Mouse (Mus musculus) midbrain, embryonic 14.5 days (tissue): ENCODE measurements at regions not wholly inside any gene's neighbourhood (a gene's known extent, or its start where the extent isn't known, plus 50 kb on each side); places are given as distances from the start of the nearest gene placed in this dataset.

ENCODE experiments used
- ATAC-seq: fragments of 200-750 bp; cut with Nextera tagmentation; 2 replicates; pipeline ENCODE4 v1.8.0; 2017; ENCODE audit warnings: moderate number of reproducible peaks, moderate library complexity; ENCODE audit not compliant: low FRiP score, low TSS enrichment
- DNase-seq: peaks from one replicate; pipeline ENCODE4 v3.0.0-alpha.2; 2015
- H3K27ac ChIP-seq: fragments of 300-500 bp; sonication (generic); replicated peaks from 2 replicates; pipeline ENCODE4 v1.5.1; 2014; ENCODE audit warnings: mild to moderate bottlenecking, low read depth, low read length, moderate library complexity
- H3K27me3 ChIP-seq: fragments of 300-500 bp; sonication (generic); 2 replicates; pipeline ENCODE4 v1.6.1; 2014; ENCODE audit warnings: low read length, control low read depth, mixed read lengths; ENCODE audit not compliant: control insufficient read depth, insufficient read depth
- H3K36me3 ChIP-seq: fragments of 300-500 bp; sonication (generic); 2 replicates; pipeline ENCODE4 v1.6.1; 2014; ENCODE audit warnings: low read length, control low read depth; ENCODE audit not compliant: control insufficient read depth, insufficient read depth
- H3K4me1 ChIP-seq: fragments of 300-500 bp; sonication (generic); 2 replicates; pipeline ENCODE4 v1.6.1; 2014; ENCODE audit warnings: mild to moderate bottlenecking, antibody characterized with exemption, low read length, control low read depth; ENCODE audit not compliant: control insufficient read depth, insufficient read depth
- H3K4me2 ChIP-seq: fragments of 300-500 bp; sonication (generic); 2 replicates; pipeline ENCODE4 v1.6.1; 2014; ENCODE audit warnings: mild to moderate bottlenecking, low read length, moderate library complexity
- H3K4me3 ChIP-seq: fragments of 300-500 bp; sonication (generic); replicated peaks from 2 replicates; pipeline ENCODE4 v1.5.1; 2014; ENCODE audit warnings: low read depth, low read length
- H3K9ac ChIP-seq: fragments of 300-500 bp; sonication (generic); replicated peaks from 2 replicates; pipeline ENCODE4 v1.6.1; 2014; ENCODE audit warnings: mild to moderate bottlenecking, low read length, moderate library complexity
- H3K9me3 ChIP-seq: fragments of 300-500 bp; sonication (generic); 2 replicates; pipeline ENCODE4 v1.6.1; 2016; ENCODE audit warnings: low read length, control low read depth, mixed read lengths; ENCODE audit not compliant: control insufficient read depth
- WGBS: fragments of 180-500 bp; shearing (Covaris S2); extraction: QIAGEN DNeasy Blood & Tissue Kit; methylation state at CpG from one replicate; pipeline ENCODE4 v1.1.7; 2014; 5-methylcytosine and 5-hydroxymethylcytosine counted together

DNA sequence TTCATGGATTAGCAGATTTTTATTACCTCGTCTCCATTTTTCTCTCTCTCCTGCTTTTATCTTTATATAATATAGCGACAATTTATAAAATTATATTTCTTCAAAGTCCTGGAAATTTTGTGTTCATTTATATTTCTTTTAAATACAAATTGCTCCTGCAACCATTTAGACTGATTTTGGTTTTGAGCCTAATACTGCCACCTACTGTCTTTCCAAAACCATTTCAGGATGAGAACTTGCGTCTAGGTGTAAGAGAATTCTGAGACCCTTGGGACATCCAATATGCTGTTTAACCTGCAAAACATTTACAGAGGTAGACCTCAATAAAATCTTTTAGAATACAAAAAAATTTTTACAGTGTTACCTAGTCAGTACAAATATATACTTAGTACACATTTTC is 158.1 kb downstream of the Gm6377 start:
- DNase-seq: peak; percentile 44
- no peaks in the 10 kb centered on the region for H3K4me1 ChIP-seq
- no peaks in the 10 kb centered on the region for H3K9me3 ChIP-seq
- no peak overlapping the region for H3K27ac ChIP-seq
- H3K4me3 ChIP-seq: no peak overlapping the region
- no peaks in the 10 kb centered on the region for H3K36me3 ChIP-seq
- H3K4me2 ChIP-seq: no peak overlapping the region
- H3K27me3 ChIP-seq: no peaks in the 10 kb centered on the region
- 41% methylated on average over 3 of the region's 3 CpGs for WGBS
- no peak for ATAC-seq
- no peak overlapping the region for H3K9ac ChIP-seq

DNA sequence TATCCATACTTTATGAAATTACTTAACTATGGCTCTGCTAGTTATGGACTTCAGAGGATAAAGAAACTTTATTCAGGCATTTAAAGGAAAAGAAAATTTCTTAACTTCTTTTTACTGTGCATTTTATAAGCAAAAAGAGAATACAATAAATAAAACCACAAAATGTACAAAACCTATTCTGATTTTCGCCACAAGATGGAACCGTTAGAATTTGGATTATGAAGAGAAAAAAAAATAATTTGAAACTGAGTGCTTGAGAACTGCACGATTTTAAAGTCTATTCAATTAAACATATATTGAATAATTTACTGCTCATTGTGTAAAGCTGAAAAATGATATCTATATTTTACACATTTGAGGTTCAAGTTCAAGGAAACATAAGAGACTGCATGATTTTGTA is 196.4 kb downstream of the Gm6377 start:
- H3K4me3 ChIP-seq: no peak overlapping the region
- H3K36me3 ChIP-seq: no peaks in the 10 kb centered on the region
- H3K27ac ChIP-seq: no peak overlapping the region
- H3K9ac ChIP-seq: no peak overlapping the region
- no peaks in the 10 kb centered on the region for H3K9me3 ChIP-seq
- no peaks in the 10 kb centered on the region for H3K4me1 ChIP-seq
- 56% methylated on average over 3 of the region's 3 CpGs for WGBS
- no peak overlapping the region for H3K4me2 ChIP-seq
- no peak for ATAC-seq
- no peaks in the 10 kb centered on the region for H3K27me3 ChIP-seq
- peak; percentile 59 for DNase-seq

DNA sequence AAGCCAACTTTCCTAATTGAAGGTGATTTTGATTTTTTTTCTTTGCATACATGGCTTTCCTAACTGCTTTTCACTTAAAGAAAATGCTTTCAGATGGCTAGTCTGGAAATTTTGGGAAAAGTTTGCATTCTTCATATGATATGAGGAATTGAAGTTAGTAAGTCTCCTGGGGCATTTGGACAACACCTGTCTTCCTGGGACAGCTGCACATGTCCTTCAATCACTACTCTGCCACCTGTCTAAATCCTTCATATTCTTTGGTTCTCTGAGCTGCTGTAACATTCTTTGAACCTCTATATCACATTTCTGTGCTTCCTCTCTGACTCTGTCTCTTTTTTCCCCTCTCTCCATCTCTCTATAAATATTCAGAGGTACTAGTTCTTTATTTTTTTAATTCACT is 246.4 kb downstream of the Gm6377 start:
- Histone ChIP-seq H3K27ac (no peak overlapping the region), H3K9me3 (no peaks in the 10 kb centered on the region), H3K9ac (no peak overlapping the region), H3K4me1 (no peaks in the 10 kb centered on the region), H3K27me3 (no peaks in the 10 kb centered on the region), H3K4me3 (no peak overlapping the region), H3K36me3 (no peaks in the 10 kb centered on the region), H3K4me2 (no peak overlapping the region)
- no peak for DNase-seq
- ATAC-seq: no peak
